Mouse (Mus musculus) hindbrain, embryonic 10.5 days (tissue): ENCODE results near the gene Aig1. TPM values are rescaled to one million over a fixed set of nuclear protein-coding genes. Genes with fewer than 3 reads are reported as not detected.
"Not testable (repeated sequence)": the region's sequence is repeated elsewhere in the genome, so short reads cannot be mapped to it uniquely, and the experiment has no call there.

Experiments
- DNase-seq: peaks from one replicate; pipeline ENCODE4 v3.0.0-alpha.2; 2017; ENCODE audit warnings: low spot score
- H3K27ac ChIP-seq: fragments of 300-500 bp; sonication (generic); 2 replicates; pipeline ENCODE4 v1.5.1; 2016; ENCODE audit warnings: mild to moderate bottlenecking, moderate library complexity
- H3K27me3 ChIP-seq: fragments of 300-500 bp; sonication (generic); 2 replicates; pipeline ENCODE4 v1.6.1; 2016; ENCODE audit warnings: mild to moderate bottlenecking; ENCODE audit not compliant: poor library complexity, insufficient read depth, severe bottlenecking
- H3K36me3 ChIP-seq: fragments of 300-500 bp; sonication (generic); 2 replicates; pipeline ENCODE4 v1.6.1; 2016; ENCODE audit warnings: mild to moderate bottlenecking, moderate library complexity
- H3K4me1 ChIP-seq: fragments of 300-500 bp; sonication (generic); replicated peaks from 2 replicates; pipeline ENCODE4 v1.6.1; 2016; ENCODE audit warnings: mild to moderate bottlenecking
- H3K4me3 ChIP-seq: fragments of 300-500 bp; sonication (generic); 2 replicates; pipeline ENCODE4 v1.5.1; 2016; ENCODE audit warnings: mild to moderate bottlenecking, moderate library complexity
- H3K9me3 ChIP-seq: fragments of 300-500 bp; sonication (generic); 2 replicates; pipeline ENCODE4 v1.6.1; 2016; ENCODE audit warnings: mild to moderate bottlenecking, moderate library complexity
- WGBS: fragments of 180-500 bp; shearing (Covaris S2); methylation state at CpG from one replicate; pipeline ENCODE4 v1.1.7; 2016; 5-methylcytosine and 5-hydroxymethylcytosine counted together
- polyA plus RNA-seq: library from polyadenylated mRNA; unstranded; fragments of >200 nt; fragmentation: Nextera tagmentation; extraction: Ambion mirVana; gene quantifications from 2 replicates; pipeline ENCODE4 v1.2.1, GENCODE M21; 2016

The Aig1 gene
- 32.5 and 38.6 TPM in 2 replicates for polyA plus RNA-seq

- no peaks in the 10 kb centered on the region for H3K9me3 ChIP-seq
- WGBS, result 3% methylated on average over 77 of the region's 77 CpGs
- no peaks in the 10 kb centered on the region for H3K36me3 ChIP-seq
- H3K4me1 ChIP-seq, result peaks cover 19% of the 10 kb centered on the region
- H3K27me3 ChIP-seq, result no peaks in the 10 kb centered on the region
- DNase-seq, result peak; percentile 69
- peak within 1 kb of the TSS; percentile 83 for H3K4me3 ChIP-seq
- H3K27ac ChIP-seq, result peak within 1 kb of the TSS; percentile 95
These were observed at the start of gene Aig1 for GRCm38 (mm10) chr10:13868371-13869321. Gene Aig1, minus strand, starts transcription at chr10:13868980.

GRCm38 (mm10) chr10:13916645-13917342, 48.0 kb upstream of the Aig1 start:
- H3K4me3 ChIP-seq, result no peak overlapping the region
- DNase-seq, result peak; percentile 70
- H3K9me3 ChIP-seq, result no peaks in the 10 kb centered on the region
- H3K36me3 ChIP-seq, result no peaks in the 10 kb centered on the region
- 22% methylated on average over 12 of the region's 12 CpGs for WGBS
- peak overlapping the region; percentile 76 for H3K27ac ChIP-seq
- no peaks in the 10 kb centered on the region for H3K27me3 ChIP-seq
- peaks cover 25% of the 10 kb centered on the region for H3K4me1 ChIP-seq

GRCm38 (mm10) chr10:13915211-13915610, 46.4 kb upstream of the Aig1 start:
- Histone ChIP-seq H3K36me3 (no peaks in the 10 kb centered on the region), H3K4me1 (peaks cover 25% of the 10 kb centered on the region), H3K27ac (peak overlapping the region; percentile 45; the same call in 1 of the 2 replicates), H3K9me3 (no peaks in the 10 kb centered on the region), H3K27me3 (no peaks in the 10 kb centered on the region), H3K4me3 (no peak overlapping the region)
- WGBS, result 69% methylated on average over 3 of the region's 3 CpGs
- no peak for DNase-seq

GRCm38 (mm10) chr10:13913689-13914088, 44.9 kb upstream of the Aig1 start:
- Histone ChIP-seq H3K27me3 (no peaks in the 10 kb centered on the region), H3K36me3 (no peaks in the 10 kb centered on the region), H3K9me3 (no peaks in the 10 kb centered on the region; the same call in 1 of the 2 replicates), H3K4me1 (peaks cover 25% of the 10 kb centered on the region), H3K4me3 (no peak overlapping the region), H3K27ac (no peak overlapping the region)
- DNase-seq, result no peak

GRCm38 (mm10) chr10:13906261-13906741, 37.5 kb upstream of the Aig1 start:
- H3K4me3 ChIP-seq, result no peak overlapping the region
- no peaks in the 10 kb centered on the region for H3K36me3 ChIP-seq
- no peaks in the 10 kb centered on the region for H3K4me1 ChIP-seq
- DNase-seq, result no peak
- H3K27me3 ChIP-seq, result no peaks in the 10 kb centered on the region
- 82% methylated on average over 8 of the region's 8 CpGs for WGBS
- H3K27ac ChIP-seq, result no peak overlapping the region
- peaks cover 11% of the 10 kb centered on the region for H3K9me3 ChIP-seq

DNA sequence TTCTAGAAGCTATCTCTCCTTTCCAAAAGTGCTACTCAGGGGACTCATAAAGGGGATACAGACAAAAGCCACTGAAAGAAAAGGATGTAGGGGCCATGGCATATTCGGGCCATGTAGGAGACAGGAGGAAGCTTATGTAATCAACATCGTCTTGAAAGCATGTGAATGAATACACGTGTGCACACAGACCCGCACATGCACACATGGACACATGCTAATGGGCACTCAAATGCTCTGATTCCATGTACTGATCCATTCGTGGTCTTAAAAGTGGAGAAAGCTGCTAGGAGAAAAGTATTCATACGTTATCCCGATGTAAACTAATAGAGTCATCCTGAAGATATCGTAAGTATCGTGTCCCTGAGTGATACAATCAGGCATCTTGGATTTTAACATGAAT, 36.8 kb upstream of the Aig1 start:
- whole genome bisulfite sequencing, result 92% methylated on average over 9 of the region's 9 CpGs
- no peaks in the 10 kb centered on the region for H3K36me3 ChIP-seq
- no peaks in the 10 kb centered on the region for H3K4me1 ChIP-seq
- H3K9me3 ChIP-seq, result peaks cover 11% of the 10 kb centered on the region
- H3K27me3 ChIP-seq, result no peaks in the 10 kb centered on the region
- no peak for DNase-seq
- H3K27ac ChIP-seq, result no peak overlapping the region
- no peak overlapping the region for H3K4me3 ChIP-seq

- not testable (repeated sequence) for H3K9me3 ChIP-seq, DNase-seq, H3K27me3 ChIP-seq, H3K27ac ChIP-seq, H3K36me3 ChIP-seq, H3K4me1 ChIP-seq, H3K4me3 ChIP-seq
- WGBS, result 86% methylated on average over 7 of the region's 7 CpGs
These were observed 24.0 kb upstream of the Aig1 start for GRCm38 (mm10) chr10:13892762-13893161.

- no peak overlapping the region for H3K4me3 ChIP-seq
- H3K9me3 ChIP-seq, result no peaks in the 10 kb centered on the region
- H3K27me3 ChIP-seq, result no peaks in the 10 kb centered on the region
- H3K27ac ChIP-seq, result no peak overlapping the region
- no peak for DNase-seq
- H3K4me1 ChIP-seq, result no peaks in the 10 kb centered on the region
- 93% methylated on average over 10 of the region's 10 CpGs for WGBS
- H3K36me3 ChIP-seq, result no peaks in the 10 kb centered on the region
These were observed 14.4 kb upstream of the Aig1 start for GRCm38 (mm10) chr10:13882975-13883875.

DNA sequence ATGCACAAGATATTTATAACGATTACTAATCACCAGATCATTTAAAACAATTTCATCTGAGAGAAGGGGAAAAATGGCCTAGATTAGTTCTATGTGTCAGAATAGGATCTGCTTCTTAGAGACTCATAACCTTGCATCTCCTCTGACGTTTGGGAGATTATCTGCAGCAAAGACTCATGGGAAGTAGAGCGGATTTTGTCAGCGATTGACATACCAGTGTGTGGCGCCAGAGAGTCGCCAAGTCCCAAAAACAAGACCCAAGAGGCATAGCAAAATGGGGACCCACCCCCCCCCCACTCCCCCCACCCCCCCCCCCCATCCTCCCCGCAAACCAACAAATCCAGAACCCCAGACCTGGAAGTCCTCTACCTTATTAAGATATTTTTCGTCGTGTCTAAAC, 13.7 kb upstream of the Aig1 start:
- WGBS, result 69% methylated on average over 9 of the region's 9 CpGs
- no peak for DNase-seq
- H3K4me1 ChIP-seq, result no peaks in the 10 kb centered on the region
- no peaks in the 10 kb centered on the region for H3K27me3 ChIP-seq
- H3K27ac ChIP-seq, result no peak overlapping the region
- no peak overlapping the region for H3K4me3 ChIP-seq
- no peaks in the 10 kb centered on the region for H3K36me3 ChIP-seq
- H3K9me3 ChIP-seq, result no peaks in the 10 kb centered on the region

DNA sequence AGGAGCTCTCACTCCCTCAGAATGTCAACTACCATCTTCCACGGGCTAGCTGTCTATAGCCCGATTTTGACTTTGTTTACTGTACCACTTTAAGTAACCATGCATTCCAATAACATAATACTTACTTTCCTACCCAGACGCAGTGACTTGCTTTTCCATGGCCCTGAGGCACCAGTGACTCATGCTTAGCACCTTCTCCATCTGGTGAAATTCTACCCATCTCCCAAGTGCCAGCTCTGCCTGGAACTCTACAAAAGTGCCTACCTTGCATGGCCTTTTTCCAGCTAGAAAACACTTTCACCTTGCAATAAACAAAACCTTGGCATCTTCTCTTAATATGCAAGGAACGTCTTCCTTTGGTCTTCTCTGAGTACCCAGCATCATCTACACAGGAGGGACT, 9.9 kb upstream of the Aig1 start:
- Histone ChIP-seq H3K4me1 (no peaks in the 10 kb centered on the region), H3K27ac (no peak overlapping the region), H3K4me3 (no peak overlapping the region), H3K9me3 (no peaks in the 10 kb centered on the region), H3K36me3 (no peaks in the 10 kb centered on the region), H3K27me3 (no peaks in the 10 kb centered on the region)
- 85% methylated on average over 4 of the region's 4 CpGs for WGBS
- no peak for DNase-seq

GRCm38 (mm10) chr10:13875038-13875420, 6.2 kb upstream of the Aig1 start:
- Histone ChIP-seq H3K9me3 (no peaks in the 10 kb centered on the region), H3K36me3 (no peaks in the 10 kb centered on the region), H3K4me3 (no peak overlapping the region), H3K4me1 (no peaks in the 10 kb centered on the region), H3K27me3 (no peaks in the 10 kb centered on the region), H3K27ac (no peak overlapping the region)
- 85% methylated on average over 4 of the region's 4 CpGs for WGBS
- no peak for DNase-seq

DNA sequence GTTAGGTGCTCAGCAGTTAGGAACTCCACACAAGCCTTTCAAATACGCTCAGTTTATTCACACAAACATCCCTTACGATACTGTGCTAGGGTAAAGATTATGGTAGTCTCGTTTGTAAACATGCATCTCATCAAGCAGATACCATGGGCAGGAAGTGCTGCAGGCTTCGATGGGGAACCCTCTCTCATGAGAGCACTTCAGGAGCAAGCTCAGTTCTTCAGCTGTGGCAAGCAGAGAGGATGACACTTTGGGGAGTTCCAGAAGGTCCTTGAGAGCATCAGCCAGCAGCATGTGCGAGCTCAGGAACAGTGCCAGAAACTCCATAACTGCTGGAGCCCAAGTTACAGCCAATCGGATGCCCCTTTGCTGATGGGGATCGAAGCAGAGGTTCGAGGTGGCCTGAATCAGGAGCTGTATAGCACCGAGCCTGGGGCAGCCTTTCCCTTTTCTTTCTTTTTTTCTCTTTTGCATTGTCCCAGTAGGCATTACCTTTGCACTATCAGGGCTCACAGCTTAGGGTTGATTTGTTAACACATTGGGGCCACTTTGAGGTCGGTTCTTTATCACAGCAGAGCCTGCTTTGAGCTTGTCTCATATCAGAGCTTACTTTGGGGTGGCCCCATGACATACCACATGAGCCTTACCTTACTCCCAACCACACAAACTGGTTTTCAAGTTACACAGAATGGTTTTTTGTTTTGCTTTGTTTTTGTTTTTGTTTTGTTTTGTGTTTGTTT, 5.7 kb upstream of the Aig1 start:
- Histone ChIP-seq H3K27me3 (no peaks in the 10 kb centered on the region), H3K9me3 (no peaks in the 10 kb centered on the region), H3K4me3 (no peak overlapping the region), H3K4me1 (peaks cover 3% of the 10 kb centered on the region; the same call in 1 of the 2 replicates), H3K27ac (no peak overlapping the region), H3K36me3 (no peaks in the 10 kb centered on the region)
- WGBS, result 83% methylated on average over 10 of the region's 10 CpGs
- DNase-seq, result no peak
